Mouse (Mus musculus) hindbrain, embryonic 10.5 days (tissue): ENCODE measurements around the gene Notum. TPM values are rescaled to one million over a fixed set of nuclear protein-coding genes. Genes with fewer than 3 reads are reported as not detected.
"Not testable (repeated sequence)": the region's sequence is repeated elsewhere in the genome, so short reads cannot be mapped to it uniquely, and the experiment has no call there.

Experiments
- DNase-seq: peaks from one replicate; pipeline ENCODE4 v3.0.0-alpha.2; 2017; ENCODE audit warnings: low spot score
- H3K27ac ChIP-seq: fragments of 300-500 bp; sonication (generic); 2 replicates; pipeline ENCODE4 v1.5.1; 2016; ENCODE audit warnings: mild to moderate bottlenecking, moderate library complexity
- H3K27me3 ChIP-seq: fragments of 300-500 bp; sonication (generic); 2 replicates; pipeline ENCODE4 v1.6.1; 2016; ENCODE audit warnings: mild to moderate bottlenecking; ENCODE audit not compliant: poor library complexity, insufficient read depth, severe bottlenecking
- H3K36me3 ChIP-seq: fragments of 300-500 bp; sonication (generic); 2 replicates; pipeline ENCODE4 v1.6.1; 2016; ENCODE audit warnings: mild to moderate bottlenecking, moderate library complexity
- H3K4me1 ChIP-seq: fragments of 300-500 bp; sonication (generic); replicated peaks from 2 replicates; pipeline ENCODE4 v1.6.1; 2016; ENCODE audit warnings: mild to moderate bottlenecking
- H3K4me3 ChIP-seq: fragments of 300-500 bp; sonication (generic); 2 replicates; pipeline ENCODE4 v1.5.1; 2016; ENCODE audit warnings: mild to moderate bottlenecking, moderate library complexity
- H3K9me3 ChIP-seq: fragments of 300-500 bp; sonication (generic); 2 replicates; pipeline ENCODE4 v1.6.1; 2016; ENCODE audit warnings: mild to moderate bottlenecking, moderate library complexity
- WGBS: fragments of 180-500 bp; shearing (Covaris S2); methylation state at CpG from one replicate; pipeline ENCODE4 v1.1.7; 2016; 5-methylcytosine and 5-hydroxymethylcytosine counted together
- polyA plus RNA-seq: library from polyadenylated mRNA; unstranded; fragments of >200 nt; fragmentation: Nextera tagmentation; extraction: Ambion mirVana; gene quantifications from 2 replicates; pipeline ENCODE4 v1.2.1, GENCODE M21; 2016

The Notum gene
- polyA plus RNA-seq, 1 experiment from 2014 or later, result 2.3 TPM

DNA sequence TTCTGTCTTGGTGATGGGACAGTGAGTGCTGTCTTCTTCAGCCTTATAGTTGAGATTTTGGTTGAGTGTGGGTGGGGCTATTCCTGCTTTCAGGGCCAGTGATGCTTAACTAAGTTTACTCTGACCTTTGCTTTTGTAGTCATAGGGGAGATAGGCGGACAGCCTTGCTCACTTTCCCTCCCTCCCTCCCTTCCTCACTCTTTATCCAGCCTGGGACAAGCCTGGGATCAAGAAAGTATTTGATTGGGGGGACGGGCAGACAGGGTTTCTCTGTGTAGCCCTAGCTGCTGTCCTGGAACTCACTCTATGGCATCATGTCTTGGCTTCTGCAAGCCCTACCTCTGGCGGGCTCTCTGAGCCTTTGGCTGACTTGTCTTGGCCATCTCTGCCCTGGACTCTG is 32.5 kb upstream of the Notum start:
- H3K4me1 ChIP-seq, result peaks cover 38% of the 10 kb centered on the region
- 66% methylated on average over 3 of the region's 3 CpGs for WGBS
- no peaks in the 10 kb centered on the region; the same call in 1 of the 2 replicates for H3K9me3 ChIP-seq
- H3K27me3 ChIP-seq, result no peaks in the 10 kb centered on the region
- H3K36me3 ChIP-seq, result peaks cover 93% of the 10 kb centered on the region
- H3K4me3 ChIP-seq, result no peak overlapping the region
- DNase-seq, result no peak
- H3K27ac ChIP-seq, result no peak overlapping the region

DNA sequence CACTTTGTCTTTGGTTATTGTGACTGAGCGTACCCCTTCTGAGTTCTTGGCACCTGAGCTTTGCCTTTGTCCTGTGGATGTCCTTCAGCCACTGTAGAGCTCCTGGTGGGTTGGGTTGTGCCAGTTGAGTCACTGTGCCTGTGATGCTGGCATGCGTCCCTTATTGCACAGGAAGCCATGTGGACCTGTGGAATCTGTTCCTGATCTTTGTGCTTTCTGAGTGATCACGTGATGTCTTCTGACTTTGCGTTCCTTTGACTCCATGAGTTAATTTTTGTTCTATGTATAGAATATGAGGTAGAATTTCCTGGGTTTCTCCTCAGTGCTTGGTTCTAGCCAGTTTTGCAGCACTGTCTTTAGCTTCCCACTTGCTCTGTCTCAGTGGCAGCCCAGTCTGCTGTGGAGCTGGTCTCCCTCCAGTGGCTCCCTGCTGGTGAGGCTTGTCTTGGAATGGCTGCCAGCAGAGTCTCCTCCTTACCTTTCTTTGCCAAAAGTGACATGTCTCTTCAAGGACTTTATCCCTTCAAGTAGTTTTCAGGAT is 31.6 kb upstream of the Notum start:
- Histone ChIP-seq H3K9me3 (no peaks in the 10 kb centered on the region; the same call in 1 of the 2 replicates), H3K4me1 (peaks cover 33% of the 10 kb centered on the region), H3K4me3 (no peak overlapping the region), H3K27ac (no peak overlapping the region), H3K36me3 (peaks cover 93% of the 10 kb centered on the region), H3K27me3 (no peaks in the 10 kb centered on the region)
- 96% methylated on average over 4 of the region's 4 CpGs for WGBS
- no peak for DNase-seq

DNA sequence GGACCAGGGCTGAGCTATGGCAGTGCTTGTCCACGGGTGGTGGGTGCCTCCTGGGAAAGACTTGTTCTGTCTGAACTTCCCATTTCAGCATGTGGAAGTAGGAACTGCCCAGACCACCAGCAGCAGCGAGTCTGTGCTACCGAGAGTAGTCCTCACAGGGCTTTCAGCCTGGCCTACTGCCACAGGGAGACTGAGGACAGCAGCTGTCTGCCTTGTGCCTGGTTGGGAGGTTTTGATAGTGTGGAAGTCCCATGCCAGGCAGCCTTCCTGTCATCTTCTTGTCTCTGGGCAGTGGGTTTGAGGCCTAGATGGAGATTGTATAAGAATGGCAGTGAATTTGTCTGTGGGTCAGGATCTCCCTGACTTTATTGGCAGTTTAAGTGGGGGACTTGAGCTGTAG is 28.4 kb upstream of the Notum start:
- peaks cover 94% of the 10 kb centered on the region for H3K36me3 ChIP-seq
- H3K27ac ChIP-seq, result no peak overlapping the region
- no peak for DNase-seq
- H3K9me3 ChIP-seq, result no peaks in the 10 kb centered on the region
- 83% methylated on average over 3 of the region's 3 CpGs for WGBS
- no peaks in the 10 kb centered on the region for H3K27me3 ChIP-seq
- peaks cover 28% of the 10 kb centered on the region for H3K4me1 ChIP-seq
- no peak overlapping the region for H3K4me3 ChIP-seq

DNA sequence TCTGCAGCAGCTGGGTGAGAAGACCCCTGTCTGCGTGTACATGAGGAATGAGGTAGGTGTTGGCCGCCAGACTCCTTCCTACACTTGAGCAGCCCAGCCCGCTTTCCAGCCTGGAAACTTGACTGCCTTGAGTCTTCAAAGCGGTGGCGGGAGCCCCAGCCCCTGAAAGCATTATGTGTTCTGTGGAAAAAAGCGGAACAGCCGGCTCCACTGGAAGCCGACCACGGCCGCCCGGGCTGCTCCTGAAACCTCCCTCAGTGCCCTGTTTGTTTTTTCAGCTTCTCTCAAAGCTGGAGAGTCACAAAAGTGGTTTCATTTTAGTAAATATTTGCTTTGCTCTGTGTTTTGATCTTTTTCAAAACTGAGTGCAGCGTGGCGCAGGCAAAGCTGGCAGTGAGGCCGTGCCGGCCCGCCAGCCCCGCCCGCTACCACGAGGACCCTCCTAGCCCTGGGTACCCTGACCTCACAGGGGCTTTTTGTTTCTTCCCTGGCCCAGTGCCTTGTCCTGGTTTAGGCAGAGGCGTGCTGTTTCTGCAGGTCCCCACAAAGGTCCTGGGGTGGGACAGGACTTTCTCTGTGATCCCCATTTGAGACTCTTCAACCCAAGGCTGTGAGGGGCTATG is 25.8 kb upstream of the Notum start:
- WGBS, result 68% methylated on average over 20 of the region's 20 CpGs
- Histone ChIP-seq H3K27me3 (no peaks in the 10 kb centered on the region), H3K27ac (peak overlapping the region; percentile 66), H3K4me1 (peaks cover 23% of the 10 kb centered on the region), H3K4me3 (no peak overlapping the region), H3K36me3 (peaks cover 94% of the 10 kb centered on the region), H3K9me3 (no peaks in the 10 kb centered on the region)
- DNase-seq, result no peak

DNA sequence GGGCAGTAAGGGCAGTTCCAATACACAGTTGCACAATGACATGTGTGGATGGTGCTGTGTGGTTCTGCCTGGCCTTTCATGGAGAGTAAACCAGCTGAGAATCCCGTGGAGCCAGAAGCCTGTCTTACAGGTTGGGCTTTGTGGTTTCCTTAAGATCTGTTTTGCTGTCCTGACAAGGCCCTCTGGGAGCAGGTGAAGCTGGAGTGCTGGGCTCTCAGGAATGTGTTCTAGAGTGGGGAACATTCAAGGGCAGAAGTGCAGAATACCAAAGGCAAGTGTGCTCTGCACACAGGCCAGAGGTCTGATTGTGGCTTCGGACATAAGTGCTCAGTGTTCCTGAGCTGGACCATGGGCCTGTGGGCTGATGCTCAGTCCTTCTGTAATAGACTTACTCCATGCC is 23.7 kb upstream of the Notum start:
- WGBS, result 89% methylated on average over 2 of the region's 2 CpGs
- Histone ChIP-seq H3K9me3 (no peaks in the 10 kb centered on the region), H3K4me1 (peaks cover 23% of the 10 kb centered on the region), H3K27ac (no peak overlapping the region), H3K36me3 (peaks cover 98% of the 10 kb centered on the region), H3K27me3 (no peaks in the 10 kb centered on the region), H3K4me3 (no peak overlapping the region)
- no peak for DNase-seq

DNA sequence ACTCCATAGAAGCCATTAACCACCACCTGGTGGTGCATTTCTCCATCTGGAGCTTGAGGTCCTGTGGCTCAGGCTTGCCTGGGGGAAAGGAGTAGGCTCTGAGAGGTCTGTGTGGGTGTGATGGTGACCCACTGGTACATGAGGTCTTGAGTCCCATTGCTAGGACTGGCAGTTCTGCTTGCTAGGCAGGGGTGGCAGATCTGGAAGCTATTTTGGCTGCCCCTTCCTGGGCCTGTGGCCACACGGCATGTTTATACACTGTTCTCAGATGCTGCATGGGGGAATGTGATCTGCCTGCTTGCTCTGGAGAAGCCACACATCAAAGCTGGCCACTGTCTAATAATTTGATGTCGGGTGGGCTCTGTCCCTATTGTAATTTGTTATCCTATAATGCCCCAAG is 23.1 kb upstream of the Notum start:
- no peak for DNase-seq
- H3K27me3 ChIP-seq, result no peaks in the 10 kb centered on the region
- WGBS, result 80% methylated on average over 2 of the region's 2 CpGs
- H3K4me1 ChIP-seq, result peaks cover 23% of the 10 kb centered on the region
- H3K36me3 ChIP-seq, result peaks cover 98% of the 10 kb centered on the region
- H3K9me3 ChIP-seq, result no peaks in the 10 kb centered on the region
- H3K4me3 ChIP-seq, result no peak overlapping the region
- no peak overlapping the region for H3K27ac ChIP-seq

DNA sequence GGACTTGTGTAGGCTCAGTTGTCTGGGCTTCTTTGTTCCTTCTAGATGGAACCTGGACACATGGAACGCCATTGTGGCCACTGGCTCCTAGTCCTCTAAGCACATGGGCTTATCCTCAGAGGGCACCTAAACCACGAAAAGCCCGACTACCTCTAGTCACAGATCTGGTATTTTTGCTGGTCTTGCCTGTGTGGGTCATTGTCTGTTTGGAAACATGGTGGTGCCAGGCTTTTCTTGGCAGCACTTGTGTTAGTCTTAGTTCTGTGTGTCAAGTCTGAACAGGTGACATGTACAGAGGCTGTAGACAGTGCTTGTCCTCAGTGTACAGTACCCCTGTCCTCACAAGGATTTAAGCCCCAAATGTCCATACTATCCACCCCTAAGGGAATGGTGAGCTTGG is 22.6 kb upstream of the Notum start:
- peaks cover 98% of the 10 kb centered on the region for H3K36me3 ChIP-seq
- no peaks in the 10 kb centered on the region for H3K9me3 ChIP-seq
- WGBS, result 92% methylated on average over 3 of the region's 3 CpGs

DNA sequence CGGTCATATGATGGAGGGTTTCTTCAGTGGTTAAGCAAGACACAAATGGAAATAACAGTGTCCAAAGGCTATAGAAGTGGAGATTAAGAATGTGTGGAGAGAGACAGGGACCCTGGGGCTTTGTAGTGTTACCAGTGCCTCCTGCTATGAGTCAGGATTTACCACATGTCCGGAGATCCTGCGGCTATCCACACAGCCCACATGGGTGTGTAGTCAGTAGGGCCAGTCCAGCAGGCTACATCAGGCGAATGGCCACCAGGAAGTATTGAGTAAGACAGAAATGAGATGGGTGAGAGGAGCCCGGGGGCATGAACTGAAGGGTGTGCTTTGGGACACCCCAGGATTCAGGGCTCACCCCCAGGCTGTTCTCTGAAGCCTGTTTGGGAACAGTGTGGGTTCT is 21.7 kb upstream of the Notum start:
- Histone ChIP-seq H3K9me3 (no peaks in the 10 kb centered on the region), H3K27ac (no peak overlapping the region), H3K4me3 (no peak overlapping the region), H3K36me3 (peaks cover 98% of the 10 kb centered on the region), H3K4me1 (peaks cover 23% of the 10 kb centered on the region), H3K27me3 (no peaks in the 10 kb centered on the region)
- DNase-seq, result no peak
- WGBS, result 95% methylated on average over 5 of the region's 5 CpGs

More for the DNA sequence above, 22.6 kb upstream of the Notum start:
- no peak overlapping the region for H3K27ac ChIP-seq
- H3K27me3 ChIP-seq, result no peaks in the 10 kb centered on the region
- DNase-seq, result no peak
- no peak overlapping the region for H3K4me3 ChIP-seq
- peaks cover 23% of the 10 kb centered on the region for H3K4me1 ChIP-seq

DNA sequence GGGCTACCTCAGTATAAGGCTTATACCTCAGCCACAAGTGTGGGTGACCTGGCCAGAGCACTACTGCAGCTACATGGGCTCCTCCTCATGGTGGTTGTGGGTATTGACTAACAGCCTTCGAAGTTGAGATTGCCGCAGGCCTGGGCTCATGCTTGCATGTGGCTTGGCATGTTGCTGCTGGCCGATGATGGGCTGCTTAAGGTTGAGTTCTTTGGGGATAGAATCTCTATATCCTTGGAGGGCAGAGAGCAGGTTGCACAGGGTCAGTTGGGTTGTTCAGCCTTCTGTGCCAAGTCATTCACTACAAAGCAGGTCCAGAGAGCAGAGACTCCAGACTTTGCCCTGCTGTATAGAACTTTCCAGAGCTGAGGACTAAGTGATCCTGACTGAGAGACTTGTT is 18.9 kb upstream of the Notum start:
- Histone ChIP-seq H3K27ac (no peak overlapping the region), H3K9me3 (no peaks in the 10 kb centered on the region), H3K36me3 (peaks cover 97% of the 10 kb centered on the region), H3K4me1 (peaks cover 12% of the 10 kb centered on the region; the same call in 1 of the 2 replicates), H3K27me3 (no peaks in the 10 kb centered on the region), H3K4me3 (no peak overlapping the region)
- 83% methylated on average over 3 of the region's 3 CpGs for WGBS
- DNase-seq, result no peak

DNA sequence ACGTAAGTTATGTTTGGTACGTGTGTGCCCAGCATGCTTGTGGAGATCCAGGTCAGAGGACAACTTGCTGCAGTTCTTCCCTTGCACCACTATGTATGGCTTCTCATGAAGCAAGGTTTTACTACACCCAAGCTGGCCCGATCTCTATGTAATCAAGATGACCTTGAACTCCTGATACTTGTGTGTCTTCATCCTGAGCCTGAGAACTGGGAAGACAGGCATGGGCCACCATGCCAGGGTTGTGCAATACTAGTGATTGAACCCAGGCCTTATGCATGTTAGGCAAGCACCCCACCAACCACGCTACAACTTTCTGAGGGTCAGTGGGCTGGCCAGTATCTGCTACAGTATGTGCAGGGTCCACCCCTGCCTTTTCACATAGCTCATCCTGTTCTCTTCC is 16.0 kb upstream of the Notum start:
- H3K27me3 ChIP-seq, result no peaks in the 10 kb centered on the region
- H3K27ac ChIP-seq, result no peak overlapping the region
- H3K4me1 ChIP-seq, result peaks cover 28% of the 10 kb centered on the region
- no peak overlapping the region for H3K4me3 ChIP-seq
- DNase-seq, result no peak
- H3K9me3 ChIP-seq, result no peaks in the 10 kb centered on the region
- WGBS, result 96% methylated on average over 4 of the region's 4 CpGs
- H3K36me3 ChIP-seq, result peaks cover 71% of the 10 kb centered on the region

DNA sequence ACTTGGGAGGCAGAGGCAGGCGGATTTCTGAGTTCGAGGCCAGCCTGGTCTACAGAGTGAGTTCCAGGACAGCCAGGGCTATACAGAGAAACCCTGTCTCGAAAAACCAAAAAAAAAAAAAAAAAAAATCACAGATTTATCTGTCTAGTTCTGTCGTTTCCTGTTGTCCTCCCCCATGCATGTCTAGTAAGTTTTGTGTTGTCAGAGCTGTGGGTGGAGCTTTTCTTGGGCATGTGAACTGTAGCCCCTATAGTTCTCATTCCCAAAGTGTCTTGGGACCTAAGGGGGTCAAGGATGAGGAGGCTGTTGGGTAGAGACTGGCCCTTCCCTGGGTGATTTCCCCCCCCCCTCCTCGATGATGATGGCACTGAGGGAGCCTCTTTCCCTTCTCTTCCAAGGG is 14.9 kb upstream of the Notum start:
- 89% methylated on average over 5 of the region's 5 CpGs for WGBS
- H3K9me3 ChIP-seq, H3K27ac ChIP-seq, H3K4me3 ChIP-seq, H3K27me3 ChIP-seq, DNase-seq: not testable (repeated sequence)
- peaks cover 60% of the 10 kb centered on the region for H3K36me3 ChIP-seq
- peaks cover 28% of the 10 kb centered on the region for H3K4me1 ChIP-seq

DNA sequence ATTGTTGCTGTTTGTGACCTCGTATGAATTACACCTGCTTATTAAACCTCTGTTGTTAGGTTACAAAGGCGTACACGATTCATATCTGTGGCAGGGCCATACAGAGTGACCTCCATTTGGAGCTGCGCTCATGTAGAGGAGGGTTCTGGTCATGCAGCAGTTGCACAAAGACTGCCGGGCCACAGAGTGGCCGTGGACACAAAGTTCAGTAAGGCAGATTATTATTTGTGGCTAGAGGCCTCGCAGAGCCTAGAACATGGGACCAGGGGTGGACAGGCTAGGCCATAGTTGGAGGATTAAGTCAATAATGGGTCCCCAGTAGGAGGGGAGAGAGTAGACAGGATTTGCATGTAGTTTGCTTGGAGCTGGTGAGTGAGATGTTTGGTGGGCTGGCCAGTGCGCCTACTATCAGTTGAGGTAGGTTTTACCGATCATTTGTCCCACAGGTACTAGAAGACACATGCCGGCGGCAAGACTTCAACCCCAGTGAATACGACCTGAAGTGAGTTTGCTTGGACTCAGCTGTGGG is 12.7 kb upstream of the Notum start:
- 40% methylated on average over 12 of the region's 12 CpGs for WGBS

DNA sequence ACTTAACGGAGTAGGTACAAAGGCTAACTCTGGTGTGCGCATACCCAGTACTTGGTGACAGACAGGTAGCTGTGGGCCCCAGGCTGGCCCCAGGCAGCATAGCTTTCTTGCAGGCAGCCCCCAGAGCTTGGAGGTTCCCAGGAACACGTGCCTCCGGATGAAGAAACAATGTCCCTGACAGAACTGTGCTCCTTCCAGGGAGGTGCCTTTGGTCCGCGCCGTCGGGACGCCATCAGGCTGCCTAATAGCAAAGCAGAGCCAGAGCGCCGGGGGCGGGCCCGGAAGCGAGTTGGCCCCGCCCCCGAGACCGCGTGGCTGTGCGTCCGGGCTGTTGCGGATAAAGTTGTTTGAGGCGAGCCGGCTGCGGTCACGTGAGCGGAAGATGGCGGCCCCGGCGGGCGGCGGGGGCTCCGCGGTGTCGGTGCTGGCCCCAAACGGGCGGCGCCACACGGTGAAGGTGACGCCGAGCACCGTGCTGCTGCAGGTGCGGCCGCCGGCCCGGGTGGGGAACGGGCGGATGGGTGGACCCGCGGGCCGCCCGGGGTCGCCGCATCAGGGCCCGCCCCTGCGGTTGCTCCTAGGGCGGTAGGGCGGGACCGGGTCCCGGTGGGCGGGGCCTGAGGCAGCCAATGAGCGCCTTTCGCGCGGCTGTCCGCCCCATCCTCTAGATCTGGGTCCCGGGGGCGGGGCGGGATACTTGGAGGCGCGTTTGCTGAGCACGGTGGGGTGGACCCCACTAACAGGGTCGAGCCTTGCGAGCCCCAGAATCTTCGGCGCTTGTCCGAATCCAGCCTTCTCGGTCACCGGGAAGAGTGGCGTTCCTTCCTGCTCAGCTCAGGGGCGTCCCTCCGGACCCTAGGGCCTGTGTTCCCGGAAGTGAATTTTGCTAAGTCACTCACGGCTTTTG is 12.0 kb upstream of the Notum start, which contains the start of gene Aspscr1:
Gene Aspscr1, plus strand, starts transcription at position 287 of the 907 bp plus-strand sequence.
- peaks cover 31% of the 10 kb centered on the region for H3K36me3 ChIP-seq
- WGBS, result 1% methylated on average over 83 of the region's 83 CpGs

More for the DNA sequence above, 12.7 kb upstream of the Notum start:
- peaks cover 38% of the 10 kb centered on the region for H3K36me3 ChIP-seq
- no peaks in the 10 kb centered on the region for H3K27me3 ChIP-seq
- no peaks in the 10 kb centered on the region for H3K9me3 ChIP-seq
- DNase-seq, result no peak
- peaks cover 28% of the 10 kb centered on the region for H3K4me1 ChIP-seq
- peak overlapping the region; percentile 79 for H3K4me3 ChIP-seq
- peak overlapping the region; percentile 99 for H3K27ac ChIP-seq

More for the DNA sequence above, 12.0 kb upstream of the Notum start, which contains the start of gene Aspscr1:
- DNase-seq, result peak; percentile 94
- H3K4me3 ChIP-seq, result peak within 1 kb of the TSS; percentile 79
- no peaks in the 10 kb centered on the region for H3K9me3 ChIP-seq
- H3K4me1 ChIP-seq, result peaks cover 25% of the 10 kb centered on the region
- H3K27me3 ChIP-seq, result no peaks in the 10 kb centered on the region
- H3K27ac ChIP-seq, result peak within 1 kb of the TSS; percentile 99
